Mouse (Mus musculus) stomach, embryonic 15.5 days (tissue): ENCODE results near the gene Gm27021. TPM values are rescaled to one million over a fixed set of nuclear protein-coding genes. Genes with fewer than 3 reads are reported as not detected.
A peak's percentile ranks its signal among the peaks of the same experiment; 100 is the strongest.

Experiments
- ATAC-seq: fragments of 200-750 bp; cut with Nextera tagmentation; 2 replicates; pipeline ENCODE4 v1.8.0; 2017; ENCODE audit warnings: low read depth, moderate number of reproducible peaks, moderate TSS enrichment; ENCODE audit not compliant: insufficient read depth, low FRiP score
- H3K27ac ChIP-seq: fragments of 300-500 bp; sonication (generic); 2 replicates; pipeline ENCODE4 v1.5.1; 2015; ENCODE audit warnings: mild to moderate bottlenecking, inconsistent platforms
- H3K27me3 ChIP-seq: fragments of 300-500 bp; sonication (generic); replicated peaks from 2 replicates; pipeline ENCODE4 v1.6.1; 2015; ENCODE audit warnings: inconsistent platforms
- H3K36me3 ChIP-seq: fragments of 300-500 bp; sonication (generic); 2 replicates; pipeline ENCODE4 v1.6.1; 2015; ENCODE audit warnings: inconsistent platforms
- H3K4me1 ChIP-seq: fragments of 300-500 bp; sonication (generic); 2 replicates; pipeline ENCODE4 v1.6.1; 2015; ENCODE audit warnings: inconsistent platforms
- H3K4me2 ChIP-seq: fragments of 300-500 bp; sonication (generic); 2 replicates; pipeline ENCODE4 v1.6.1; 2015; ENCODE audit warnings: mild to moderate bottlenecking, inconsistent platforms
- H3K4me3 ChIP-seq: fragments of 300-500 bp; sonication (generic); replicated peaks from 2 replicates; pipeline ENCODE4 v1.5.1; 2015; ENCODE audit warnings: inconsistent platforms
- H3K9ac ChIP-seq: fragments of 300-500 bp; sonication (generic); 2 replicates; pipeline ENCODE4 v1.6.1; 2015; ENCODE audit warnings: inconsistent platforms
- H3K9me3 ChIP-seq: fragments of 300-500 bp; sonication (generic); 2 replicates; pipeline ENCODE4 v1.6.1; 2016; ENCODE audit warnings: inconsistent platforms
- WGBS: fragments of 180-500 bp; shearing (Covaris S2); methylation state at CpG from one replicate; pipeline ENCODE4 v1.1.7; 2015; 5-methylcytosine and 5-hydroxymethylcytosine counted together
- polyA plus RNA-seq: library from polyadenylated mRNA; unstranded; fragments of >200 nt; fragmentation: Nextera tagmentation; extraction: Ambion mirVana; gene quantifications from 2 replicates; pipeline ENCODE4 v1.2.1, GENCODE M21; 2015

Gene Gm27021
- polyA plus RNA-seq, 1 experiment from 2014 or later: 2.0 TPM

DNA sequence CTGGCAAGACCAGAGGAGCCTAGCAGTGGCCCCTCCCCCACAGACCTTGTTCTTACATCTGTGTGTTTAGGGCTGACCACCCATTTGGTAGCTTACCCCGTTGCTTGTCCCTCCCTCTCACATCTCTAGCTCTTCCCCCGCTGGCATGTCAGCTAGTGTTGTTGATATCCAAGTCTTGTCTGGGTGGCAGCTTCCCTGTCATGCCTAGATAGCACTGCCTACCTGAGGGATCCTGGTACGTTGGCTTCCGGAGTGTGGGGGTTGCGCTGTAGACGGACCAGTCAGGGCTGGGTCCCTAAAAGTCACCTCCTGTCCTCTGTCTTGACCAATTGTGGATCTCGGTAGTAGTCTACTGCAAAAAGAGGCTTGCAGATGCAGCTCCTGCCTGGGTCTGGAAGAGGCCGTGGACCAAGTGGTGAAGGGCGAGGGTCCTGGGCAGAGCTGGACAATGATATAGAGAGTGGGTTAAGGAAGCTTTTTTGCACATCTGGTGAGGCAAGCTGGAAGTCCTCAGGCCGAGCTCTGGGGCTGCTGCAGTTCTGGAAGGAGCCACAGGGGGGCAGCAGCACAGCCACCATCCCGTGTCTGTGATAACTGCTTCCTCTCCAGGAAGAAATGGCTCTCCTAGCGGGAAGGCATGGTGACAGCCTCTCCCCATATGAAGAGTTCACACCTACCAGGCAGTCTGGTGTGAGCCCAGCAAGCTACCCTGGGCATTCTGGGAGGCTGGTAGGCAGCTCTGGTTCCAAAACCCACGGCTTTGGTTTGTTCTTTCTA, 97.8 kb downstream of the Gm27021 start:
- peaks cover 7% of the 10 kb centered on the region for H3K4me1 ChIP-seq
- ATAC-seq: 0 out of 2 replicates have a peak, but pooled peaks have one; percentile 19
- no peak overlapping the region for H3K9ac ChIP-seq
- WGBS: 55% methylated on average over 13 of the region's 13 CpGs
- H3K36me3 ChIP-seq: peaks cover 71% of the 10 kb centered on the region
- H3K4me3 ChIP-seq: no peak overlapping the region
- H3K27me3 ChIP-seq: no peaks in the 10 kb centered on the region
- no peak overlapping the region for H3K4me2 ChIP-seq
- no peak overlapping the region for H3K27ac ChIP-seq
- H3K9me3 ChIP-seq: no peaks in the 10 kb centered on the region

- Histone ChIP-seq H3K9me3 (no peaks in the 10 kb centered on the region), H3K4me3 (no peak overlapping the region), H3K4me2 (no peak overlapping the region), H3K27me3 (no peaks in the 10 kb centered on the region), H3K36me3 (peaks cover 62% of the 10 kb centered on the region), H3K9ac (no peak overlapping the region), H3K27ac (no peak overlapping the region), H3K4me1 (peaks cover 16% of the 10 kb centered on the region)
- 89% methylated on average over 17 of the region's 17 CpGs for WGBS
- no peak for ATAC-seq
Observed at GRCm38 (mm10) chr8:120569123-120569522, 98.8 kb downstream of the Gm27021 start.

- no peak overlapping the region for H3K4me2 ChIP-seq
- H3K36me3 ChIP-seq: peaks cover 55% of the 10 kb centered on the region
- no peaks in the 10 kb centered on the region for H3K27me3 ChIP-seq
- ATAC-seq: no peak
- H3K27ac ChIP-seq: no peak overlapping the region
- no peaks in the 10 kb centered on the region for H3K9me3 ChIP-seq
- peaks cover 25% of the 10 kb centered on the region for H3K4me1 ChIP-seq
- H3K4me3 ChIP-seq: no peak overlapping the region
- 94% methylated on average over 37 of the region's 37 CpGs for WGBS
- H3K9ac ChIP-seq: no peak overlapping the region
Observed at GRCm38 (mm10) chr8:120568164-120568798, 99.6 kb downstream of the Gm27021 start.

DNA sequence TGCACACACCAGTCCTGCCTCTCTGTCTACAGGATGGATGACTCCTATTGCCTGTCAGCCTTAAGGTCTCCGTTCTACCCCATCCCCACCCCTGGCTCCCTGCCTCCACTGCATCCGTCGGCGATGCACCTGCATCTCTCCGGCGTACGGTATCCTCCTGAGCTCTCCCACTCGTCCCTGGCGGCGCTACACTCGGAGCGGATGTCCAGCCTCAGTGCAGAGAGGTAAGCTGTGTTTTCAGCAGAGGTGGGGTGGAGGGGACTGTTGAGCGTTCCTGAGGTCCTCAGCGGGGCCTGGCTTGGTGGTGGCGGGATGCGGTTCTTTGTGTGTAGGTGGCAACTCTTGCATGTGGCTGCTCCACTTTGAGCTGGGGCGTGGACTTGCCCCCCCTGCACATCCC, 100.1 kb downstream of the Gm27021 start:
- Histone ChIP-seq H3K9me3 (no peaks in the 10 kb centered on the region), H3K9ac (no peak overlapping the region), H3K27me3 (no peaks in the 10 kb centered on the region), H3K4me1 (peaks cover 30% of the 10 kb centered on the region), H3K27ac (no peak overlapping the region), H3K36me3 (peaks cover 50% of the 10 kb centered on the region), H3K4me3 (no peak overlapping the region), H3K4me2 (no peak overlapping the region)
- WGBS: 95% methylated on average over 17 of the region's 17 CpGs
- no peak for ATAC-seq

- WGBS: 91% methylated on average over 8 of the region's 8 CpGs
- Histone ChIP-seq H3K36me3 (peaks cover 40% of the 10 kb centered on the region), H3K9ac (no peak overlapping the region), H3K9me3 (no peaks in the 10 kb centered on the region), H3K4me3 (no peak overlapping the region), H3K4me1 (peaks cover 41% of the 10 kb centered on the region), H3K27ac (no peak overlapping the region), H3K27me3 (no peaks in the 10 kb centered on the region), H3K4me2 (no peak overlapping the region)
- no peak for ATAC-seq
Observed at GRCm38 (mm10) chr8:120566681-120567080, 101.2 kb downstream of the Gm27021 start.

- peaks cover 45% of the 10 kb centered on the region for H3K4me1 ChIP-seq
- WGBS: 33% methylated on average over 7 of the region's 7 CpGs
- peak overlapping the region; percentile 78 for H3K27ac ChIP-seq
- H3K9me3 ChIP-seq: no peaks in the 10 kb centered on the region
- H3K4me3 ChIP-seq: no peak overlapping the region
- no peak overlapping the region for H3K9ac ChIP-seq
- H3K27me3 ChIP-seq: no peaks in the 10 kb centered on the region
- no peak overlapping the region for H3K4me2 ChIP-seq
- H3K36me3 ChIP-seq: peaks cover 33% of the 10 kb centered on the region
- ATAC-seq: no peak
Observed at GRCm38 (mm10) chr8:120565151-120565711, 102.6 kb downstream of the Gm27021 start.

DNA sequence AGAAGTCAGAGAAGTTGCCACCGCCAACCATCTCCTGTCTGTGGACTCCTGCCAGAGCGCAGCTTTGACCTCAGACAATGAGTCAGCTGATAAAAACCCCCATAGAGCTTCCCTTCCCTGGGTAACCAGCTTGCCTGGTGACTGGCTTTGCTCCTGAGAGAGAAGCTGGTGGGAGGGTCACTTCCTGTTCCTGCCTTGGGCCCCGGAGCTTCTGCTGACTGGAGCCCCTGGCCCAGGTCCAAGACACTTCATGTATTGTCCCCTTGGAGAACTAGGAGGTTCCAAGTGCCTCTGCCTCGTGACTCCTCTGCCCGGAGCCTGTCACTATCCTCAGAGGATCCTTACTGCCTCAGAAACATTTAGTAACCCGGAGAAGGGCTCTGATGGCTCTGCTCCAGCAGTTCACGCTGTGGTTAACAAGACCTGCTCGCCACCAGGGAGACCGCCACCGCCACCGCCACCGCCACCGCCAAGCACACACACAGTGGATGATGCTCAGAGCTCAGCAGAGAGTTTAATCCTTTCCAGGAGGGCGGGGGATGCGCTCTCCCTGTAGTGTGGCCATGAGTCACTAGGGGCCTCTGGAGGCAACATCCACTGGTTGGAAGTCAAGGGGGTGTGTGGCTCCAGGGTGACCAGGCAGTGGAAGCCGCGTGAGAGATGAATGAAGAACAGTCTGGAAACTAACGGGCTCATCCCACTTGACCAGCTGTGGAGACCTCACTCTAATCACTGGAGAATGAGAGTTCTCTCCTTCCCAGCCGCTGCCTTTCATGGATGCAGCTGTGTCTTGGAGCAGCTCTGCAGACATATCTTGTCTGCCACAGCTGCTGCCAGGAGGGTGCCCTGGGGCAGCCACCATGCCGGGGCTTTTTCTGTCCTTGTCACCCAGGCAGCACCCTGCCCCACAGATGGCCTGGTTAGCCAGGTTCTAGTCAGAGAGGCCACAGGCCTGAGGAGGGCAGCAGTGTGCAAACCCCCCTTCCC, 103.7 kb downstream of the Gm27021 start:
- H3K36me3 ChIP-seq: peaks cover 28% of the 10 kb centered on the region
- no peak overlapping the region for H3K9ac ChIP-seq
- H3K4me1 ChIP-seq: peaks cover 45% of the 10 kb centered on the region
- ATAC-seq: peak; percentile 33; the same call in 1 of the 2 replicates
- 32% methylated on average over 20 of the region's 20 CpGs for WGBS
- peak overlapping the region; percentile 26; the same call in 1 of the 2 replicates for H3K4me2 ChIP-seq
- H3K9me3 ChIP-seq: no peaks in the 10 kb centered on the region
- no peaks in the 10 kb centered on the region for H3K27me3 ChIP-seq
- H3K4me3 ChIP-seq: no peak overlapping the region
- H3K27ac ChIP-seq: peak overlapping the region; percentile 78

- 0 out of 2 replicates have a peak, but pooled peaks have one; percentile 5 for ATAC-seq
- no peaks in the 10 kb centered on the region for H3K9me3 ChIP-seq
- H3K4me2 ChIP-seq: peak overlapping the region; percentile 26; the same call in 1 of the 2 replicates
- H3K9ac ChIP-seq: no peak overlapping the region
- peak overlapping the region; percentile 78 for H3K27ac ChIP-seq
- H3K4me1 ChIP-seq: peaks cover 45% of the 10 kb centered on the region
- H3K27me3 ChIP-seq: no peaks in the 10 kb centered on the region
- 27% methylated on average over 8 of the region's 8 CpGs for WGBS
- no peak overlapping the region for H3K4me3 ChIP-seq
- H3K36me3 ChIP-seq: peaks cover 21% of the 10 kb centered on the region
Observed at GRCm38 (mm10) chr8:120563348-120563724, 104.5 kb downstream of the Gm27021 start.

GRCm38 (mm10) chr8:120562680-120563347, 105.1 kb downstream of the Gm27021 start:
- 82% methylated on average over 18 of the region's 18 CpGs for WGBS
- Histone ChIP-seq H3K9me3 (no peaks in the 10 kb centered on the region), H3K36me3 (peaks cover 15% of the 10 kb centered on the region), H3K4me3 (no peak overlapping the region), H3K9ac (no peak overlapping the region), H3K27me3 (no peaks in the 10 kb centered on the region), H3K27ac (peak overlapping the region; percentile 78), H3K4me1 (peaks cover 48% of the 10 kb centered on the region), H3K4me2 (no peak overlapping the region)
- ATAC-seq: no peak

DNA sequence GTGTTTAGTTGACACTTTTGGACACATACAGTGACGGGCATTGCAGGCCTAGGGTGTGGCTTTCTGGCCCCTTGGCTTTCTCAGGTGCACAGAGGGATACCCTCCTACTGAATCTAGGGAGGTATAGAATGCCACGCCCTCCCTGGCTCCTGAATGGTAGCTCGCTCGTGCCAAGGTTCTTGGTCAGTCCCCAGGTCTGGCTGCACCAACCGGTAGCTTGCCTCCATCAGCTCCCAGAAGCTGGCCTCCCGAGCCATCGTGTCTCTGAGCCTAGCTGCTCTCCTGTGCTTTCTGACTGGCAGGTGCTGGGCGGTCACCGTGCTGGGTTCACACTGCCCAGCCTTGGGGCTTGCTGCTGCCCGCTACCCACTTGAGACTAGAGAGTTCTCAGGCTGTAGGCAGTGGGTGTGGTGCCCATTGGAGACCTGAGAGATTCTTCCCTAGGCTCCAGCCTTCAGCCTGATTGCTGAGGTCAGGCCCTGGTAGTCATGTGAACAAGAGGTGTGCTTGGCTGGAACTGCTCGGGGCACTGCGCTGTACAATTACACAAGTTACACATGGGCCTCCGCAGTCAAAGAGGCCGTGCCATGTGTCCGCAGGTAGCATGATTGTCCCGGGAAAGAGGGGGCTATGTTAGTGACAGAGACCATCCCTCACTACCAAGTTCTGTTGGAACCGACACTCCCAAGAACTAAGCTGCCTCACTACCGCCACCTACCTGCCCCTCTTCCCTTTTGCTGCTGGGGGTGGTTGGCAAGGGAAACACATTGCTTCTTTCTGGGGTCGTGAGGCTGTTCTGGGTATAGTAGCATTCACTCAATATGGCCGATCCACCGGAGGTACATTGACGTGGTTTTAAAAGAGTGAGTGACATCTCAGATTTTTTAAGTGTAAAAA, 106.1 kb downstream of the Gm27021 start:
- H3K27ac ChIP-seq: no peak overlapping the region
- no peak for ATAC-seq
- 81% methylated on average over 22 of the region's 22 CpGs for WGBS
- no peak overlapping the region for H3K4me2 ChIP-seq
- peaks cover 5% of the 10 kb centered on the region for H3K36me3 ChIP-seq
- no peaks in the 10 kb centered on the region for H3K27me3 ChIP-seq
- no peak overlapping the region for H3K9ac ChIP-seq
- peaks cover 52% of the 10 kb centered on the region for H3K4me1 ChIP-seq
- H3K4me3 ChIP-seq: no peak overlapping the region
- H3K9me3 ChIP-seq: no peaks in the 10 kb centered on the region
